Mouse (Mus musculus) brain, embryonic 14.5 days (tissue): ENCODE measurements around the gene Wwox.

ENCODE experiments used
- CTCF ChIP-seq: fragments of 200-500 bp; IDR thresholded peaks from 2 replicates; pipeline ENCODE4 v1.5.1; 2012; ENCODE audit warnings: inconsistent platforms, mild to moderate bottlenecking, moderate library complexity, borderline replicate concordance; ENCODE audit not compliant: insufficient read depth, insufficient read length; ENCODE audit errors: extremely low read depth
- POLR2A ChIP-seq: fragments of 200-500 bp; IDR thresholded peaks from 2 replicates; pipeline ENCODE4 v1.6.1; 2012; ENCODE audit warnings: mild to moderate bottlenecking, inconsistent platforms, borderline replicate concordance; ENCODE audit not compliant: poor library complexity, insufficient read depth, insufficient read length, severe bottlenecking; ENCODE audit errors: extremely low read depth

GRCm38 (mm10) chr8:115362518-115362917 lies 923.1 kb downstream of the Wwox start:
- TF ChIP-seq CTCF (no peak), POLR2A (no peak)
